Comparison of ENCODE assay signal across 9 mouse cellular contexts in the genomic region with DNA sequence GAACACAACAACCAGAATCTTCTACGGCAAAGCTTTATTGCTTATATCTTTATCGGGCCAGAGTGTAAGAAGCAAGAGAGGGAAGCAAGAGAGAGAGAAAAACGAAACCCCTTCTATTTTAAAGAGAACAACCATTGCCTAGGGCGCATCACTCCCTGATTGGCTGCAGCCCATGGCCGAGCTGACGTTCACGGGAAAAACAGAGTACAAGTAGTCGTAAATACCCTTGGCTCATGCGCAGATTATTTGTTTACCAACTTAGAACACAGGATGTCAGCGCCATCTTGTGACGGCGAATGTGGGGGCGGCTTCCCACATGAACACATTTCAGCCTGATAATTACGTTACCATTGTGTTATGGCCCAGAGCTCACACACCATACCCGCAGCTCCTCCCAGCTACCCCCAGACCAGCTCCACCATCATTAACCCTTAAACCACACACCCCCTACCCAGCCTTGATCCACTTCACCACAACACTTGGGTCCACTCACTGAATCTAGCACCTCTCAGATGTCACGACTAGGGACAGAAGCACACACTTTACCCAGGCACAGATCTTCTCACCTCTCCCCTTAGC. TPM values are rescaled to one million over a fixed set of nuclear protein-coding genes. Genes with fewer than 3 reads are reported as not detected.
A peak's percentile ranks its signal among the peaks of the same experiment; 100 is the strongest.
DNase-seq lines count a peak whose midpoint lies in the region; ATAC-seq and TF ChIP-seq lines count a peak whose summit lies in the region.
"Not testable (repeated sequence)": the region's sequence is repeated elsewhere in the genome, so short reads cannot be mapped to it uniquely, and the experiment has no call there.
"Had no signal": no experiment of that assay in that cellular context is flagged by ENCODE, and none has a peak within 500 bp of the region (broad histone marks: within the 10 kb centered on the region; RNA-seq: fewer than 3 reads in every experiment).

No protein-coding gene starts in this region.

- whole genome bisulfite sequencing in embryonic facial prominence, embryonic 10.5 days = 7% methylated on average over 11 of the region's 16 CpGs
- 7% methylated on average over 10 of the region's 16 CpGs for WGBS in forebrain, embryonic 15.5 days
- WGBS in hindbrain, embryonic 11.5 days = 8% methylated on average over 9 of the region's 16 CpGs
- WGBS in kidney, embryonic 14.5 days = under 1% methylated on average over 9 of the region's 16 CpGs
- WGBS in lung, adult 2 months = 10% methylated on average over 11 of the region's 16 CpGs
- 6% methylated on average over 10 of the region's 16 CpGs for WGBS in midbrain, embryonic 12.5 days
- 3% methylated on average over 10 of the region's 16 CpGs for WGBS in neural tube, embryonic 13.5 days

- peak; percentile 53; the same call in 1 of the 2 replicates for TF ChIP-seq POLR2A in lung, adult 2 months (IDR thresholded peaks at IDR 0.05; ENCODE audit: borderline replicate concordance, extremely low read depth, low read depth, low read length)

- TF ChIP-seq CTCF in lung, adult 2 months (IDR thresholded peaks at IDR 0.05; ENCODE audit: insufficient read depth, low read length) = not testable (repeated sequence)

- H3K27ac ChIP-seq in embryonic facial prominence, embryonic 10.5 days (replicated peaks); forebrain, embryonic 15.5 days (replicated peaks); hindbrain, embryonic 11.5 days (ENCODE audit: low read depth, low read length); kidney, embryonic 14.5 days (ENCODE audit: low read depth, low read length); midbrain, embryonic 12.5 days (replicated peaks); neural tube, embryonic 13.5 days (replicated peaks): not testable (repeated sequence)

- H3K4me1 ChIP-seq in embryonic facial prominence, embryonic 10.5 days; forebrain, embryonic 15.5 days; hindbrain, embryonic 11.5 days (replicated peaks; ENCODE audit: control insufficient read depth, insufficient read depth, low read length); kidney, embryonic 14.5 days (ENCODE audit: control insufficient read depth, insufficient read depth, low read length); lung, adult 2 months (ENCODE audit: control insufficient read depth, insufficient read depth, low read length); midbrain, embryonic 12.5 days; neural tube, embryonic 13.5 days (replicated peaks): not testable (repeated sequence)

- not testable (repeated sequence) for H3K36me3 ChIP-seq in embryonic facial prominence, embryonic 10.5 days (replicated peaks); forebrain, embryonic 15.5 days; hindbrain, embryonic 11.5 days (ENCODE audit: control insufficient read depth, insufficient read depth, low read length); kidney, embryonic 14.5 days (ENCODE audit: control insufficient read depth, insufficient read depth, low read length); midbrain, embryonic 12.5 days; neural tube, embryonic 13.5 days

- H3K9me3 ChIP-seq in embryonic facial prominence, embryonic 10.5 days; forebrain, embryonic 15.5 days; hindbrain, embryonic 11.5 days (ENCODE audit: control insufficient read depth, low read length); kidney, embryonic 14.5 days (ENCODE audit: control insufficient read depth, low read length); midbrain, embryonic 12.5 days; neural tube, embryonic 13.5 days: not testable (repeated sequence)

- peak; percentile 78 for ATAC-seq in forebrain, embryonic 15.5 days (replicated peaks)
- ATAC-seq in hindbrain, embryonic 11.5 days (ENCODE audit: low FRiP score) = peak; percentile 66
- ATAC-seq in kidney, embryonic 14.5 days (ENCODE audit: low FRiP score, low TSS enrichment) = peak; percentile 56; the same call in 1 of the 2 replicates
- peak; percentile 78 for ATAC-seq in midbrain, embryonic 12.5 days (ENCODE audit: low FRiP score, low read depth)
- ATAC-seq in neural tube, embryonic 13.5 days (ENCODE audit: low read depth) = peak; percentile 74; the same call in 1 of the 2 replicates

- not testable (repeated sequence) for H3K4me2 ChIP-seq in forebrain, embryonic 15.5 days (replicated peaks); hindbrain, embryonic 11.5 days (replicated peaks; ENCODE audit: low read depth, low read length); kidney, embryonic 14.5 days (replicated peaks; ENCODE audit: low read depth, low read length); midbrain, embryonic 12.5 days (replicated peaks); neural tube, embryonic 13.5 days

- peaks cover 98% of the 10 kb centered on the region for H3K27me3 ChIP-seq in embryonic facial prominence, embryonic 10.5 days (replicated peaks; ENCODE audit: low read depth, poor library complexity, severe bottlenecking)
- H3K27me3 ChIP-seq in forebrain, embryonic 15.5 days = peaks cover 91% of the 10 kb centered on the region
- peaks cover 90% of the 10 kb centered on the region for H3K27me3 ChIP-seq in hindbrain, embryonic 11.5 days (ENCODE audit: control insufficient read depth, insufficient read depth, low read length)
- H3K27me3 ChIP-seq in kidney, embryonic 14.5 days (ENCODE audit: control insufficient read depth, insufficient read depth, low read length) = peaks cover 93% of the 10 kb centered on the region
- peaks cover 92% of the 10 kb centered on the region for H3K27me3 ChIP-seq in midbrain, embryonic 12.5 days
- H3K27me3 ChIP-seq in neural tube, embryonic 13.5 days = peaks cover 96% of the 10 kb centered on the region

- peak; percentile 60 for DNase-seq in embryonic facial prominence, embryonic 10.5 days (ENCODE audit: low spot score)
- peak; percentile 54 for DNase-seq in hindbrain, embryonic 11.5 days (ENCODE audit: low spot score)
- DNase-seq in lung, adult 2 months = peak; percentile 41

- not testable (repeated sequence) for H3K9ac ChIP-seq in forebrain, embryonic 15.5 days (replicated peaks); hindbrain, embryonic 11.5 days (ENCODE audit: low read depth, low read length); kidney, embryonic 14.5 days (ENCODE audit: low read depth, low read length); midbrain, embryonic 12.5 days (replicated peaks); neural tube, embryonic 13.5 days

- H3K4me3 ChIP-seq in embryonic facial prominence, embryonic 10.5 days; forebrain, embryonic 15.5 days; hindbrain, embryonic 11.5 days (ENCODE audit: low read depth, low read length); kidney, embryonic 14.5 days (ENCODE audit: low read length); midbrain, embryonic 12.5 days; neural tube, embryonic 13.5 days: not testable (repeated sequence)
- peak overlapping the region; percentile 46 for H3K4me3 ChIP-seq in lung, adult 2 months (replicated peaks; ENCODE audit: extremely low read depth, low read depth, low read length)

RNA-seq across cellular contexts. Expression of a gene that starts 11.4 kb away (rescaled TPM):
- polyA plus RNA-seq in embryonic facial prominence, embryonic 10.5 days (2016; fragmentation: Nextera tagmentation; extraction: Ambion mirVana) = 4.4 and 9.0 TPM in 2 replicates
- 8.2 and 11.0 TPM in 2 replicates for polyA plus RNA-seq in forebrain, embryonic 15.5 days (2015; fragmentation: Nextera tagmentation; extraction: Ambion mirVana)
- polyA plus RNA-seq in hindbrain, embryonic 11.5 days (2014; fragmentation: Nextera tagmentation; extraction: Ambion mirVana) = 0.11 and 0.29 TPM in 2 replicates
- polyA plus RNA-seq in kidney, embryonic 14.5 days (2014; fragmentation: Nextera tagmentation; extraction: Ambion mirVana) = not detected in 2 replicates
- polyA plus RNA-seq in lung, adult 2 months (2012; rRNA removed) = 267 and 400 TPM in 2 replicates
- polyA plus RNA-seq in midbrain, embryonic 12.5 days (2016; fragmentation: Nextera tagmentation; extraction: Ambion mirVana) = 5.2 and 9.3 TPM in 2 replicates
- polyA plus RNA-seq in neural tube, embryonic 13.5 days (2015; fragmentation: Nextera tagmentation; extraction: Ambion mirVana) = 0.14 and 0.73 TPM in 2 replicates
- polyA plus RNA-seq: activated CD4-positive, CD25-positive, alpha-beta regulatory T cell, adult 4 months; intestine, embryonic 15.5 days had no signal

Comparison
In these comparisons a context has a peak if more than half of its experiments do, and no peak if none do; other contexts are left out.
1. RNA of a gene that starts 11.4 kb away (polyA plus RNA-seq): 267 to 400 TPM in lung, adult 2 months; 8.2 to 11.0 TPM in forebrain, embryonic 15.5 days, 4.4 to 9.0 TPM in embryonic facial prominence, embryonic 10.5 days, 5.2 to 9.3 TPM in midbrain, embryonic 12.5 days, 0.14 to 0.73 TPM in neural tube, embryonic 13.5 days, 0.11 to 0.29 TPM in hindbrain, embryonic 11.5 days and not detected in kidney, embryonic 14.5 days; every median in the first group is over 10 times any median in the second.
2. Peak in every context shown above with its lines, with median percentiles within 50 percentile points of each other: DNase-seq and ATAC-seq.